Mouse (Mus musculus) small intestine, adult 2 months (tissue): ENCODE measurements around the gene Atxn1l. TPM values are rescaled to one million over a fixed set of nuclear protein-coding genes. Genes with fewer than 3 reads are reported as not detected.

ENCODE experiments used
- H3K27ac ChIP-seq: fragments of 200-500 bp; 2 replicates; pipeline ENCODE4 v1.5.1; 2012; ENCODE audit warnings: low read depth, low read length, control low read depth, inconsistent platforms; ENCODE audit not compliant: insufficient read depth
- H3K27me3 ChIP-seq: fragments of 200-500 bp; 2 replicates; pipeline ENCODE4 v1.6.1; 2012; ENCODE audit warnings: mild to moderate bottlenecking, moderate library complexity, low read length, inconsistent platforms; ENCODE audit not compliant: control insufficient read depth, insufficient read depth
- H3K36me3 ChIP-seq: fragments of 200-500 bp; 2 replicates; pipeline ENCODE4 v1.6.1; 2012; ENCODE audit warnings: mild to moderate bottlenecking, low read length, control low read depth, inconsistent platforms; ENCODE audit not compliant: control insufficient read depth, insufficient read depth
- H3K4me1 ChIP-seq: fragments of 200-500 bp; 2 replicates; pipeline ENCODE4 v1.6.1; 2012; ENCODE audit warnings: low read length, inconsistent platforms, mixed read lengths; ENCODE audit not compliant: control insufficient read depth, insufficient read depth, insufficient read length
- H3K4me3 ChIP-seq: fragments of 200-500 bp; 2 replicates; pipeline ENCODE4 v1.5.1; 2012; ENCODE audit warnings: low read depth, mild to moderate bottlenecking, control low read depth, inconsistent platforms, low read length, moderate library complexity
- CTCF ChIP-seq: fragments of 200-500 bp; IDR thresholded peaks from 2 replicates; pipeline ENCODE4 v1.5.1; 2012; ENCODE audit warnings: low read depth, mild to moderate bottlenecking, control low read depth, inconsistent platforms, low read length, moderate library complexity, mixed read lengths; ENCODE audit not compliant: insufficient replicate concordance, insufficient read length; ENCODE audit errors: extremely low read depth
- POLR2A ChIP-seq: fragments of 200-500 bp; IDR thresholded peaks from 2 replicates; pipeline ENCODE4 v1.6.1; 2012; ENCODE audit warnings: low read depth, mild to moderate bottlenecking, control low read depth, inconsistent platforms, low read length, moderate library complexity
- WGBS: fragments of 180-500 bp; shearing (Covaris S2); methylation state at CpG from one replicate; pipeline ENCODE4 v1.1.7; 2018; 5-methylcytosine and 5-hydroxymethylcytosine counted together
- polyA plus RNA-seq: library from polyadenylated mRNA; depleted of rRNA; stranded (reverse); fragments of >200 nt; gene quantifications from 2 replicates; pipeline ENCODE4 v1.2.3, GENCODE M21; 2012; rRNA removed

The Atxn1l gene
- polyA plus RNA-seq, 1 experiment = 12.0 TPM

- under 1% methylated on average over 38 of the region's 38 CpGs for WGBS
- TF ChIP-seq CTCF (no peak), POLR2A (no peak)
- Histone ChIP-seq H3K27me3 (no peaks in the 10 kb centered on the region), H3K36me3 (no peaks in the 10 kb centered on the region), H3K27ac (peak overlapping the region; percentile 76), H3K4me3 (peak overlapping the region; percentile 75), H3K4me1 (peaks cover 12% of the 10 kb centered on the region; the same call in 1 of the 2 replicates)
Measured at GRCm38 (mm10) chr8:109692443-109693145, 44.9 kb downstream of the Atxn1l start.

GRCm38 (mm10) chr8:109691769-109692168 lies 45.8 kb downstream of the Atxn1l start:
- H3K27ac ChIP-seq = no peak overlapping the region
- peaks cover 12% of the 10 kb centered on the region; the same call in 1 of the 2 replicates for H3K4me1 ChIP-seq
- 23% methylated on average over 5 of the region's 5 CpGs for WGBS
- H3K36me3 ChIP-seq = no peaks in the 10 kb centered on the region
- TF ChIP-seq POLR2A (no peak), CTCF (peak; percentile 27; the same call in 1 of the 2 replicates)
- no peaks in the 10 kb centered on the region for H3K27me3 ChIP-seq
- H3K4me3 ChIP-seq = peak overlapping the region; percentile 50

GRCm38 (mm10) chr8:109687248-109687647 lies 50.3 kb downstream of the Atxn1l start:
- TF ChIP-seq CTCF = no peak
- TF ChIP-seq POLR2A = no peak
- no peak overlapping the region for H3K4me3 ChIP-seq
- H3K27ac ChIP-seq = no peak overlapping the region
- H3K36me3 ChIP-seq = peaks cover 10% of the 10 kb centered on the region
- WGBS = 75% methylated on average over 5 of the region's 5 CpGs
- peaks cover 8% of the 10 kb centered on the region; the same call in 1 of the 2 replicates for H3K4me1 ChIP-seq
- no peaks in the 10 kb centered on the region for H3K27me3 ChIP-seq

DNA sequence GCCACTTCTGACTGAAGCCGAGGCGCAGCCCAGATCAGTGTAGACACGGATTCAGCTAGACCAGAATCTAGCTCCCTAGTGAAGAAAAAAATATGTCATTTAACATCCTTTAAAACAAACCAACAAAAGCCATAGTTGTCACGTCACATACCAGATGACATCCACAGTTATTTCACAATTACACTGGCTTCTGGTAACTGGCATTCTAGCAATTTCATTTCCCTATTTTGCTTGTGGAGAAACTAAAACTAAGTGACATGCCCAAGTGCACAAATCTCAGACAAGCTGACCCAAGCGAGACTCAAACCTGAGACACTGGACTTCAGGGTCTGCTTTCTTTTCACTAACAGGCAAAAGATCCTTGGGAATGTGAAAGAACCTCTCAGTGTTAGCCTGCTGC lies 55.4 kb downstream of the Atxn1l start:
- no peak overlapping the region for H3K4me3 ChIP-seq
- H3K4me1 ChIP-seq = no peaks in the 10 kb centered on the region
- peaks cover 52% of the 10 kb centered on the region for H3K36me3 ChIP-seq
- 90% methylated on average over 5 of the region's 5 CpGs for WGBS
- no peak overlapping the region for H3K27ac ChIP-seq
- TF ChIP-seq POLR2A (no peak), CTCF (no peak)
- no peaks in the 10 kb centered on the region for H3K27me3 ChIP-seq

GRCm38 (mm10) chr8:109681535-109681934 lies 56.0 kb downstream of the Atxn1l start:
- no peak overlapping the region for H3K27ac ChIP-seq
- WGBS = 68% methylated on average over 3 of the region's 3 CpGs
- TF ChIP-seq POLR2A (no peak), CTCF (no peak)
- no peak overlapping the region for H3K4me3 ChIP-seq
- H3K27me3 ChIP-seq = no peaks in the 10 kb centered on the region
- peaks cover 57% of the 10 kb centered on the region for H3K36me3 ChIP-seq
- no peaks in the 10 kb centered on the region for H3K4me1 ChIP-seq

Other genes with a start within 250 kb of the Atxn1l start
- not detected in 2 replicates for gene Pmfbp1, start 243.7 kb downstream of the Atxn1l start, polyA plus RNA-seq
- gene Dhx38, start 171.9 kb downstream of the Atxn1l start, polyA plus RNA-seq = 10.2 and 22.1 TPM in 2 replicates
- 2.4 and 3.5 TPM in 2 replicates for gene Txnl4b, start 171.8 kb downstream of the Atxn1l start, polyA plus RNA-seq
- 0.94 and 5.7 TPM in 2 replicates for gene Hp, start 158.6 kb downstream of the Atxn1l start, polyA plus RNA-seq
- 5.9 and 11.9 TPM in 2 replicates for gene Dhodh, start 129.1 kb downstream of the Atxn1l start, polyA plus RNA-seq
- 0.03 and 0.10 TPM in 2 replicates for gene Pkd1l3, start 123.2 kb downstream of the Atxn1l start, polyA plus RNA-seq
- gene Ist1, start 44.5 kb downstream of the Atxn1l start, polyA plus RNA-seq = 14.4 and 30.3 TPM in 2 replicates
- 2.0 and 6.5 TPM in 2 replicates for gene Zfp821, start 32.2 kb downstream of the Atxn1l start, polyA plus RNA-seq
- gene Ap1g1, start 40.8 kb upstream of the Atxn1l start, polyA plus RNA-seq = 11.3 and 18.8 TPM in 2 replicates
- gene Phlpp2, start 130.8 kb upstream of the Atxn1l start, polyA plus RNA-seq = 6.0 and 25.0 TPM in 2 replicates
- 26.5 and 48.7 TPM in 2 replicates for gene Marveld3, start 224.5 kb upstream of the Atxn1l start, polyA plus RNA-seq